Mouse (Mus musculus) frontal cortex, postnatal 14 days (tissue): ENCODE data around the gene Opn5.
A peak's percentile ranks its signal among the peaks of the same experiment; 100 is the strongest.

Source experiments
- DNase-seq, 2 experiments: peaks; one replicate each; pipeline ENCODE4 v3.0.0; 2022; ENCODE audit warnings: low spot score in 2 of 2

Opn5 gene

DNA sequence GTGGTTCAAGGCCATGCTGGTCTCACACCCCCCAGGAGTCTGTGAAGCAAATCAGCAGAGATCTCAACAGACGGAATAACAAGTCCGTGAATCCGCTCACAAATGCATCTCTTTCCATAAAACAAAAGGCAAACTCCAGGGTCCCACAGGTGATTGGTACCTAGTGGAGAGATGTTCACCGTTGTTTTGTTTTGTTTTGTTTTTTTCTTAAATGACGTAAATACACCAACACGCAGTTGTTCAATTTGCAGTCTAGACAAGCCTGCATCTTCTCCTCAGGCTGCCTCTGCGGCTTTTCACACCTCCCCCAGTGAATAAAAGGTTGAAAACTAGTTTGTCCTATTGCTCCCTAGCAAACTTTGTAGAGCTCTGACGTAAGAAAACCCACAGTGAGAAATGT lies at the start of gene Opn5:
Gene Opn5 (minus strand): TSS at position 101 of the 400 bp plus-strand sequence.
- no peak for DNase-seq

DNA sequence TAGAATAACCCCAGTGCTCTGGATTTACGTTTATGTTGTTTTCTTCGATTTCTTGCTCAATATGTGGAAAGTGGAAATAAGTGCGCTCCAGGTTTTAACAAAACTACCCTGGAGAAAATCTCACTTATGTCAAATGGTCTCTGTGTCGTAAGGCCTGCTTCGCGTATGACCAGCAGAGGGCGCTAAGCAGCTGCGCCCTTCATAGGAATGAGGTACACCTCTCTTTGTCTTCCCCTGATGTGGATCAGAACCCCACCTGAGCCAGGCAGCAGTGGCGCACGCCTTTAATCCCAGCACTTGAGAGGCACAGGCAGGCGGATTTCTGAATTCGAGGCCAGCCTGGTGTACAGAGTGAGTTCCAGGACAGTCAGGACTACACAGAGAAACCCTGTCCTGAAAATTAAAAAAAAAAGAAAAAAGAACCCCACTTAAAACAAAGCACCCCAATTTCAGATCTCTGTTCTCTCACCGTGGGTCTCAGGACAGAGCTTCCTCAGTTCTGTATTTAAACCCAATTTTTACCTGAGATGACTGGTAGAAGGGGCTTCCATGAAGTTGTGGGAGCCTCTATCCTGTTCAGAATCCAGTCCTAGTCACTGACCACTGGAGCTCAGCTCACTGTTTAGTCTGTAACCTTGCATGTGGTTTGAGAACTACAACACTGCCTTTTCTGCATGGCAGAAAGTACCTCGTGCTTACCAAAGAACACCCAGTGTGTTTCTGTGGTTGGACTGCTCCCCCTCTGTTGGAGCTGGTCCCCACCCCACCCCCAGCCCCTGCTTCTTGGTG lies 47.6 kb upstream of the Opn5 start:
- peak in 1 of 2 experiments; percentile 12 for DNase-seq

DNA sequence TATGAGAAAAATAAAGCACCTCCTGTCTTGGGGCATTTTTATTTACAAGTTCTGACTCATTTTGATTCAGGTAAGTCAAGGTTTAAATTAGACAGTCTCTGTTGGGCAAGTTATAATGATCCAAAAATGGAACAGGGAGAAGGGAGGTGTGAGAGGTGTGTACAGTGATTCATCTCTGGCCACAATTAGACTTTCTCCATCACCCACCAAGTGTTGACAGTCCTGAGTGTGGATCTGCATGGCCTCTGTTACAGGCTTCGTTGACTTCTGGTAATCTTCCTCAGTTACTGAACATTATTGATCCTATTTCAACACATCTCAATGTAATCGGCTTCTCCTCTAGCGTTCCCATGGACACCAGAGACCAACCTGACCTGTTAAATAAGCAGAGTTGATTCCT lies 32.2 kb upstream of the Opn5 start:
- DNase-seq, result no peak

DNA sequence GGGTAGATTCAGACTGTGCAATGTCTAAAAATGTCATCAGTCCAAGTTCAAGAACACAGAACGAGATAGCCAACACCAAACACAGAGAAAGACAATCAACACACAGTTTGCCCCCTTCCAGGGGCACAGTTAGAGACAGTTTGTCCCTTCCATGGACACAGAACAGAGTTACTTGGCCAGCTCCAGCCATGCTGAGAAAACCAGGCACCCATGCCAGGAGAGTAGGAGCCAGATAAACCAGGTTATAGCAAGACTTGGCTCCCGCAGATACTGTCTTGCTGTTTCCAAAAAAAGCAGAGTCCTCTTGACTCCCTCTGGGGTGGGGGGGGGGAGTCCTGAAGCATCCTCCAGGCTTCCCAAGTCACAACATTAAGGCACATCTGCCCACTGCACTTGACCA lies 19.0 kb upstream of the Opn5 start:
- DNase-seq, result no peak

DNA sequence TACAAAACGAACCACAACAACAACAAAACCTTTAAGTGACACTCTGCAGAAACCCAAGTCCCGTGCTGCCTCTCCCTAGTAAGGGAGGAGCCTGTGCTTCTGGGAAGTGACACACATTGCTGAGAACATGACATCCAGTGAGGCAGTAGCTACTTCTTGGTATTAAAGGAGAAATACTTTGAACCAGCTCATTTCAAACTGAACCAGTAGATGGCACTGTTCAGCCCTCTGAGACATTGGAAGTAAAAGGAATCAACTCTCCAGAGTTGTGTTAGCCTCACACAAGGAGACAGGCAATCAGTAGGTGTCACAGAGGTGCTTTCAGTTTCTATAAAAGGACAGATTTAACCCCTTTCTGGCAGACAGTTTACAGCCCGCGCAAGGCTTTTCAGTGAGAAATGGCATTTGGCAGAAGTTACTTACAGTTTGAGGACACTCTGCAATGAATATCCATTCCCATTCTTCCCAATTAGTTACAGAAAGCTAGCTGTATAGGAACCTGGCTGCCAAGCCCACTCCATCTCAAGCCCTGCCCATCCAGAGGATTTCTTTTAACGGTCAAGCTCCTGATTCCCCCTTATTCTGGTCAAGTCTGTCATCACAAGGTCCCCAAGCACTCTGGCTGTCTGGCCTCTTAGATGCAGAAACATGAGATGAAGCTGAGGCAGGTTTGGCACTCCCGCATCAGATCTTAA lies 2.0 kb upstream of the Opn5 start:
- peak in 1 of 2 experiments; percentile 31 for DNase-seq

DNA sequence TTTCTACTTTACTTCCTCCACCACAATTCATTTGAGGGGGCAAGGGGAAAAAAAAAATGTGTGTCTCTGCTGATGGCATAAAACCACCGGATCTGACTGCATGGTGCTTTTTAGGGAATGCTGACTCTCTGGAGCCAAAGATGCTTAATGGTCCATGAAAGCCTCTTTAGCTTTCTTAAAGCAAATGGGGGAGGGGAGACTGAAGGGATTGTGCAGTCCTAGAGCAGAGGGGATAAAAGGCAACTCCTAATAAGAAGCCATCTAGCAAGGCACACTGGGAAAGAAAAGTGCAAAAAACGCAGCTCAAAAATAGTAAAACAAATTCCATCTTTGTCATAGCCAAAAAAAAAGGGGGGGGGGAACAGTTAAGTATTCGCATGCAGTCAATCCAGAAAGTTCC lies 2.9 kb downstream of the Opn5 start:
- no peak for DNase-seq

DNA sequence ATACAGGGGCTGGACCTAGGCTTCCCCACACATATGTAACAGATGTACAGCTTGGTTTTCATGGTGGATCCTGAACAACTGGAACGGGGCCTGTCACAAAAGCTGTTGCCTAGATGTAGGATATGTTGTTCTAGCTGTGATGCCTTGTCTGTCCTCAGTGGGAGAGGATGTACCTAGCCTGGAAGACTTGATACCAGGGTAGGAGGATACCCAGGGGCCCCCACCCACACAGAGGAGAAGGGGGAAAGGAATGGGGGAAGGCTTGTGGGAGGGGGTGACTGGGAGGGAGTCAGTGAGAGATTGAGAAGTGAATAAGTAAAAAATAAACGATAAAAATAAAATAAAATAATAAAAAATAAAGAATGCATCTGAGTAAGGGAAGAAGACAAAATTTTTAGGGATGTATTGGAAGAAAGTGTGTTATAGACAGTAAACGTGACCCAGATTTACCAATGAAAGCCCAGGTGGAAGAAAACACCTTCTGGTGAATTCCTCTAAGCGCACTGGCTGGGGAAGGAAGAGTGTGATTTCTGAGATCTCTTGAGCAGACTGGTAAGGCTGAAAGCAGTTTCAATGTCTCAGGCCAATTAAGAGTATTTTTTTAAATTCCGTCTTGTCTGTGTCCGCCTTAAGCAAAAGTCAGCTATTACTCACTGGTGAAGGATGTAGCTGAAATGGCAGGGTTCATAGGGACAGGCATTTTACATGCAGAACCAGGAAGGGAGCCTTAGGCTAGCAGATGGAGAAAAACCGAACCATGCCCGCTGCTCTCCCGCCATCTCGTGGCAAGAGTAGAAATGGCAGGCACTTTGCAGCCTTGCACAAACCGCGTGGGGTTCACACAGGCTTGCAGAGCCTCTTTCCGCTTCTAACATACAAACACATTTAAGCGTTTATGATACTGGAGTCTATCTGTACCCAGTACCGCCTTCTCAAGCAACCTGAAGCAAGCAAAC lies 8.1 kb downstream of the Opn5 start:
- DNase-seq, result peak; percentile 73 to 87

DNA sequence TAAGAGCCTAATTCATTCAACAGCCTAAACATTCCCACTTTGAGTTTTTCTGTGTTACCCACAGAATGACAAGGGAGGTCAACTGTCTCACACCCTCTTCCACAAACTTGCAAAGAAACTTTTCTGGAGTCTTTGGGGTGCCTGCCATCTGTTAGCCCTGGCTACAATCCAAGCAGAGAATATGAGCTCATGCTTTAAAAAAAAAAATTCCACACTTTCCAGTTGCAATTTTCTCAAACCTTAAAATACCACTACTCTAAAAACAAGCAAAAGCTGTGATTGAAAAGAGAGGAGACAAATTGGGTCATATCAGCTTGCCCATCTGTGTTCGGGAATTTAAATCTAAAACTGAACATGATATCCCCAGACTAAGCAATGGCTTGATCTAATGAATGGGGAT lies 24.7 kb downstream of the Opn5 start:
- DNase-seq, result no peak

DNA sequence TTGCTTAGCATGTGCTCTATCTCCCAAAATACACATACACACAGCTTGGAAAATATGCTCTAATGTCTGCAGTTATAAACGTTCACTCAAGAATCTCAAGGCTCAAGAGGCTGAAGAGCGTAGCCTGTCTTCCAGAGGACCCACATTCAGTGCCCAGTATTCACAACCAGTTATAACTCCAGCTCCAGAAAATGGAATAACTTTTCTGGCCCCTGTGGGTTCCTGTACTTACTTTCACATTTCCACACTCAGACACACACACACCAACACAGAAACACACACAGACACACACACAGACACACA lies 28.2 kb downstream of the Opn5 start:
- DNase-seq, result no peak

DNA sequence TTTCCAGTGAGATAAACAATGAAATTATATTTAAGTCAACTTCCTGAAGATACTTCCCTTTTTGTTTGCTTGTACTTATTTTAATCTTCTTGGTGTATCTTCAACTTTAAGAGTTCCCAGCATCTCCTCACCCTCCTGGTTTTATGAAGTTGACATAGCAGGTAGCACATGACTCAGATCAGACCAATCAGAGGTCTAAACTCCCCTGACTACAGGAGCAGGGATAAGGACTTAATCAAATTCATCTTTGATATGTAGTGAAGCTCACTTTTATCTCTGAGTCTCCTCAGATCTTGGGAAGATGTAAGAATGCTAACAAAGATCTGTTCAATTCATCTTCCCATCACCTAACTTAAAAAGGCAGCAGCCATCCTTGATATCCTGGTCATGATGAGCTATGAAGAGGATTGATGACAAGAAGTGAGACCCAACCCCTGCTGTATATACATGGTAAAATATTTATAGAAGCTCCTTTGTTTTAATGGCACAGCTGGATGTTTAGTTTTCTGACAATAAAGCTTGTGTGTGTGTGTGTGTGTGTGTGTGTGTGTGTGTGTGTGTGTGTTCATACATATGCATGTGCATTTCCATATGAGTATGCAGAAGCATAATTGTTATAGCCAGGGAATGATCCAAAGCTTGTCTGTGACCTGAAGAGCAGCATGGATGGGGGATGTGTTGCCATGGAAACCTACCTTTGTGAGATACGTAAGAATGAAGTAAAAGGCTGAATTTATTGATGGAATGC lies 28.7 kb downstream of the Opn5 start:
- DNase-seq, result no peak

DNA sequence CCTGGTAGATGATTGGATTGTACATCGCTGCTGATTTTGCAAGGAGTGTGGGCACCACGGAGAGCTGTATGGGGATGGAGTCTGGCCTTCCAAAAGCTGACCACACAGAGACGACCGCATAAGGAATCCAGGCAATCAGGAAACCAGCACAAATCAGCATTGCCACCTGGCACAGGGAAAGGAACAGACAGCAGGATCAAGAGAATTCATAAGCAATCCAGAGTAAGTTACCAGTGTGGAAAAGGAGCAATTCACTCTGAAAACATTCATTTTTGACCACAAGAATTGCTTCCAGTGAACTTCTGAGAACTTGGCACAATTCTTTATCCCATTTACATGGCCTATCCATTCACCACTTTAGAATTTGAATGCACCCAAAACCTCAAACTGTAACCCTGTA lies 30.6 kb downstream of the Opn5 start:
- DNase-seq, result no peak

DNA sequence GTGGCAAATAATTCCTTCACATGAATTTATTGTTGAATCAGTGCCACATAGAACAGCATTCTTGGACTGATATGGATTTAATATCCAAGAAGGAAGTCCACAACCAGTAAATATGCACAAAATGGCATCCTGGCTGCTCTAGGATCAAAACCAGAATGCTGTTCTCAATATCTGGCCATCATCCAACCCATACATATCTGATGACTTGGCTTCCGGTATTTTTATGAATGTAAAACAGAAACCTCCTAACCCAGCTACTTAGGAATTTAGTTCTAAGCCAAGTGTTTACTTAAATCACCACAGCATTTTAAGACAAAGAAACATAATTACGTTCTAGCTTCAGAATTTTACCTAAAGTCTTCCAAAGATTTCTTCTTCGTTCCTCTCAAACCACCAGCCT lies 31.0 kb downstream of the Opn5 start:
- DNase-seq, result no peak

DNA sequence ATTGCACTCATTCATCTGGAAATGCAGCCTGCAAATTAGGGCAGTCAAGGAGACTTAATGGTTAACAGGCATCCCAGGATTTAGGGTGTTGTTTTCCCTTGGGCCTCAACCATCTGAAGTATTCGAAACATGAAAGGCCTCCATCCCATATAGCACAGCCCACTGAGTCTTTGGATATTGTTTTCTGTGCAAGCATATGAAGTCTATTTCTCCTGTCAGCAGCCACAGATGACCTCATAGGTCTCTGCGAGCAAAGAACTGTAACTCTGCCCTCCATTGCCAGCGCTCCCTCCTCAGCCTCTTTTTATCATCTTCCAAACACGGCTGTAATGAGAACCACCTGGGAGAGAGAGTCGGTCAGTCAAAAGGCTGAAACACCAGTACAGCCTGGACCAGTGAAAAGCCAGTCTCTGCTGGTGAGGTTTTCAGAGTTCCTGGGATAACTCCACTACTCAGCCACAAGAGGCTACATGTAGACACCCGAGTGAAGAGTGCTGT lies 34.5 kb downstream of the Opn5 start:
- no peak for DNase-seq

DNA sequence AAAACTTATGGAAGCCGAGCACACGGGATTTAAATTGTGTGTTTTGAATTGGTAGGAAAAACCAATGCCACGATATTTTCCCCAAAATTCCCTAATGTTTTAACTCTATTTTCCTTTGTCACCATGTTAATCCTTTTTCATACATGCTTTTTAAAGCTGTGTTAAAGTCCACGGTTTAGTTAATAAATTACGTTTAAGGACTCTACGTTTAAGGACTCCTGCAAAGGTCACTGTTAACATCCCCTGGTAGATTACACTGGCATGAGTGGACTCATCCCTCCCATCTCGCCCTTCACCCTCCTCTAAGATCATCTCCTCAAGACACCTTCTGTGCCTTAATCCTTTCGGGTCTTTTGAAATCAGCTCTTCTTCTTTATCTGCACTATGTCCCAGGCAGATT lies 37.4 kb downstream of the Opn5 start:
- no peak for DNase-seq

DNA sequence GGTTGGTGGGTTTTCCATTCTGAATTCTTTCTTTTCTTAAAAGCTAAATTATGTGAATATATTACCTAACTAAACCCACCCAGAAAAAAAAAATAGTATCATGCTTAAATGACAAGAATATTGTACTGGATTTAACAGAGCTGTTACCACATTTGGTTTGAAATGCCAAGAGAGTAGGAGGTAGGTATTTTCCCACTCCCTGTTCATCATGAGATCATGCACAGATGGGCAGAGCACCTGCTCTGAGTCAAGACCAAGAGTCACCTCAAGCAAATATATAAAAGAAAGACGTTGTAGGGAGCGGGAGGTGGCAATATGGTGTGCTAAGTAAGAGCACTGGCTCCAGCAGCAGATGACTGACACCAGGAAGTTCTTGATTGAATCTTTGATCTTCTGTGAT lies 61.6 kb downstream of the Opn5 start:
- DNase-seq, result no peak

DNA sequence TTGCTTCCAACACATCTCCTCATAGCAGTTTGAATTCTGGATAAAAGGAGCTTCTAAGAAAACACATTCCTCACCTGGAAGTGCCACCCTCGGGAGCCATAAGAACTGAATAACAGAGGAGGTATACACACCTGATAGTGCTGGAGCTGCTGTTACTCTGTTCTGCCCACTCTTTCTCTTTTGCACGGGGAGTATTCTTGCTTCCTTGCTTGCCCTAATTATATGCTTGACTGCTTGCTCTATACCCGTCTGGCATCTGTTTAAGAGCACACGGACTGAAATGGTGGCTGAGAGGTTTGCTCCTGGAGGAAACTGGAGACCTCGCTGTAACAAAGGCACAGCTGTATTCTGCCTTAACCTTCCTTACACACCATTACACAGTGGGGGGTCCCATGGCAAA lies 81.0 kb downstream of the Opn5 start:
- DNase-seq, result no peak

DNA sequence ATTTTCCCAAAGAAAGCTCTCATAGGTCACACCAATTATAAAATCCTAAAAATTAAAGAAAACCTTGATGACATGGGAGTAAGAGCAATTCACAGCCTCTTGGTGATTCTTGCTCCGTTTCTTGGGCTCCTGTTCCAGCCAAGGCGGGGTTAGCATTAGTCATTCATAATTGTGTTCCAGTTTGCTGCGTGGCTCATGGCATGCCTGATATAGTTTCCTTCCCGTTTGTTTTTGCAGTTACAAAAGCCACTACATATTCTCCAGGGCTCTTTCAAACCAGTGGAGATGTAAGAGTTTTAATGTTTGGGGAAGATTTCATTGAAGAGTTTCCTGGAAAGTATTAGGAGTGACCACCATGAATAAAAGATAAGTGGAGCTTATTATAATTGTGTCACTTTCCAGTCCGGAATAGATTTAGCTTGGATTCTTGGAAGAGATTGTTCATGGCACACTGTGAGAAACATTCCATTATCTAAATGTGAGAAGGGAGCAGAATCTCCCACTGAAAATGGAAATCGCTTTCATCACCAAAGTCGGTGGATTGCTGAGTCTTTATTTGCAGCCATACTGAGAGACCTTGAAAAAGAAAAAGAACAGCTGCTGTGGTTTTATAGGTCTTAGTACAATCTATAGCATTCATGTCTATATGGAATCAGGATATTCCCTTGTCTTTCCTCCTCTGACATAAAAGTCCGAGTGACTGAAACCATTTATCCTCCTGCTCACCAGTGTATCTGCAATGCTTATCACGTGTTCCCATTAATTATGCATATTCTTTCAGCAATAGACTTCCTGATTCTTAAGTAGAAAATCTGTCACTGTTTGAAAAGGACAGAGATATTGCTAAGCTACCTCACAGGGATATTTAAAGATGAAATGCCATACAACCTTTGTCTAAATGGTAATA lies 101.6 kb downstream of the Opn5 start:
- no peak for DNase-seq
